Mouse (Mus musculus): Measurements from ENCODE around the gene Ccdc3. TPM values are rescaled to one million over a fixed set of nuclear protein-coding genes. Genes with fewer than 3 reads are reported as not detected.

Ccdc3 gene
- polyA plus RNA-seq, 1 experiment from 2014 or later, result 2.0 TPM

DNA sequence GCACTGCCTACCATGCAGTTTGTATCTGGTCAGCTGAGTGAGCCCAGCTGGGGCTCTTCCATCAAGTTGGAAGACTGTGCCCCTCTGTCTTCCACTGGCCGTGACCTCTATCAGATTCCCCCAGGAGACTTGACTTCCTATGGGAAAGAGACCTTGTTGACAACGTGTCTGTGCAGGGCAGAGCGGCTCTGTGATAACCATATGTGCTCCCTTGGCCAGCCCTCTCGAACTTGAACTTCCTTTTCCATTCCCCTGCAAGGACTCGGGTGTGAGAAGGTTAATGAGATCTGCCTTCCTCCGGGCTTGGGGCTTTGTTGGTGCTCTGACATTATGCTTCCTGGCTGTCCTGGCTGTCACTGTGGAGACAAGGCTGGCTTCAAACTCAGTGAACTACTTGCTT is 12.1 kb upstream of the Ccdc3 start:
- ATAC-seq, result no peak
- Histone ChIP-seq H3K27me3 (no peaks in the 10 kb centered on the region), H3K9ac (no peak overlapping the region), H3K9me3 (replicated peaks) (no peaks in the 10 kb centered on the region), H3K27ac (no peak overlapping the region), H3K4me3 (no peak overlapping the region), H3K4me2 (no peak overlapping the region), H3K36me3 (ENCODE audit: poor library complexity, severe bottlenecking) (no peaks in the 10 kb centered on the region), H3K4me1 (0 out of 2 replicates have a peak, but pooled peaks cover 2% of the 10 kb centered on the region)
- 37% methylated on average over 6 of the region's 6 CpGs for WGBS

DNA sequence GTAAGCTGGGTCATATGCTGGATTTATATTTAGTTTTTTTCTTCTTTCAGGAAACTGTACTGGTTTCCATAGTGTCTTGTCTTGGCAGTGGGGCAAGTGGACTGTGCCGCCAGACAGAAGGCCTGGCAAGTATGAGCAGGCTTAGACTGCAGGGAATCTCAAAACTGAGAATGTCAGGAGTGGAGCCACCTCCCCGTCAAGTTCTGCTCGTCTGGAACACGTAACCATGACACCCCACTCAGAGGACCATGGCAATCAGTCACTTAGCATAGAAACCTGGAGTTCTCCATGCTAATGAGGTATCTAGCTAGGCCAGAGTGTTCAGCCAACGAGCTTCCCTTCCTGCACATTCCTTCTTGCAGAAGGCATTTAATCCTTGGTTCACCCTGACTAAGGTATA is 10.2 kb upstream of the Ccdc3 start:
- 0 out of 2 replicates have a peak, but pooled peaks cover 2% of the 10 kb centered on the region for H3K4me1 ChIP-seq

GRCm38 (mm10) chr2:5129099-5129498 is 8.5 kb upstream of the Ccdc3 start:
- no peaks in the 10 kb centered on the region for H3K27me3 ChIP-seq
- no peak overlapping the region for H3K4me2 ChIP-seq
- no peak overlapping the region for H3K27ac ChIP-seq
- H3K4me1 ChIP-seq, result 0 out of 2 replicates have a peak, but pooled peaks cover 2% of the 10 kb centered on the region
- H3K9me3 ChIP-seq (replicated peaks), result no peaks in the 10 kb centered on the region
- no peaks in the 10 kb centered on the region for H3K36me3 ChIP-seq (ENCODE audit: poor library complexity, severe bottlenecking)
- no peak overlapping the region for H3K4me3 ChIP-seq
- WGBS, result 59% methylated on average over 3 of the region's 3 CpGs
- no peak for ATAC-seq
- H3K9ac ChIP-seq, result no peak overlapping the region

More for the DNA sequence above, 10.2 kb upstream of the Ccdc3 start:
- H3K36me3 ChIP-seq (ENCODE audit: poor library complexity, severe bottlenecking), result no peaks in the 10 kb centered on the region
- no peak for ATAC-seq
- no peak overlapping the region for H3K9ac ChIP-seq
- H3K4me2 ChIP-seq, result no peak overlapping the region
- H3K27me3 ChIP-seq, result no peaks in the 10 kb centered on the region
- H3K9me3 ChIP-seq (replicated peaks), result no peaks in the 10 kb centered on the region
- H3K27ac ChIP-seq, result no peak overlapping the region
- 67% methylated on average over 5 of the region's 5 CpGs for WGBS
- H3K4me3 ChIP-seq, result no peak overlapping the region

- 0 out of 2 replicates have a peak, but pooled peaks cover 2% of the 10 kb centered on the region for H3K4me1 ChIP-seq
- H3K27ac ChIP-seq, result no peak overlapping the region
- 92% methylated on average over 4 of the region's 4 CpGs for WGBS
- H3K4me2 ChIP-seq, result no peak overlapping the region
- H3K36me3 ChIP-seq (ENCODE audit: poor library complexity, severe bottlenecking), result no peaks in the 10 kb centered on the region
- no peaks in the 10 kb centered on the region for H3K9me3 ChIP-seq (replicated peaks)
- no peak overlapping the region for H3K4me3 ChIP-seq
- peaks cover 14% of the 10 kb centered on the region for H3K27me3 ChIP-seq
- ATAC-seq, result no peak
- H3K9ac ChIP-seq, result no peak overlapping the region
Observed at GRCm38 (mm10) chr2:5132046-5132445, 5.5 kb upstream of the Ccdc3 start.

- Histone ChIP-seq H3K4me2 (no peak overlapping the region), H3K9me3 (replicated peaks) (no peaks in the 10 kb centered on the region), H3K27me3 (peaks cover 37% of the 10 kb centered on the region), H3K4me3 (no peak overlapping the region), H3K36me3 (ENCODE audit: poor library complexity, severe bottlenecking) (no peaks in the 10 kb centered on the region), H3K27ac (no peak overlapping the region), H3K9ac (no peak overlapping the region), H3K4me1 (peaks cover 11% of the 10 kb centered on the region)
- no peak for ATAC-seq
- 82% methylated on average over 5 of the region's 5 CpGs for WGBS
Observed at GRCm38 (mm10) chr2:5134959-5135743, 2.4 kb upstream of the Ccdc3 start.

GRCm38 (mm10) chr2:5139961-5140360 is 2.4 kb downstream of the Ccdc3 start:
- H3K9ac ChIP-seq, result no peak overlapping the region
- H3K27me3 ChIP-seq, result peaks cover 45% of the 10 kb centered on the region
- no peak for ATAC-seq
- H3K4me3 ChIP-seq, result no peak overlapping the region
- H3K36me3 ChIP-seq (ENCODE audit: poor library complexity, severe bottlenecking), result no peaks in the 10 kb centered on the region
- no peak overlapping the region for H3K4me2 ChIP-seq
- no peak overlapping the region for H3K27ac ChIP-seq
- H3K9me3 ChIP-seq (replicated peaks), result no peaks in the 10 kb centered on the region
- H3K4me1 ChIP-seq, result peaks cover 11% of the 10 kb centered on the region
- 51% methylated on average over 4 of the region's 4 CpGs for WGBS

GRCm38 (mm10) chr2:5144446-5144845 is 6.9 kb downstream of the Ccdc3 start:
- WGBS, result 64% methylated on average over 6 of the region's 6 CpGs
- no peak overlapping the region for H3K27ac ChIP-seq
- no peak overlapping the region for H3K4me3 ChIP-seq
- ATAC-seq, result no peak
- H3K4me2 ChIP-seq, result no peak overlapping the region
- H3K9ac ChIP-seq, result no peak overlapping the region
- no peaks in the 10 kb centered on the region for H3K36me3 ChIP-seq (ENCODE audit: poor library complexity, severe bottlenecking)
- H3K27me3 ChIP-seq, result peaks cover 9% of the 10 kb centered on the region
- no peaks in the 10 kb centered on the region for H3K9me3 ChIP-seq (replicated peaks)
- H3K4me1 ChIP-seq, result no peaks in the 10 kb centered on the region

DNA sequence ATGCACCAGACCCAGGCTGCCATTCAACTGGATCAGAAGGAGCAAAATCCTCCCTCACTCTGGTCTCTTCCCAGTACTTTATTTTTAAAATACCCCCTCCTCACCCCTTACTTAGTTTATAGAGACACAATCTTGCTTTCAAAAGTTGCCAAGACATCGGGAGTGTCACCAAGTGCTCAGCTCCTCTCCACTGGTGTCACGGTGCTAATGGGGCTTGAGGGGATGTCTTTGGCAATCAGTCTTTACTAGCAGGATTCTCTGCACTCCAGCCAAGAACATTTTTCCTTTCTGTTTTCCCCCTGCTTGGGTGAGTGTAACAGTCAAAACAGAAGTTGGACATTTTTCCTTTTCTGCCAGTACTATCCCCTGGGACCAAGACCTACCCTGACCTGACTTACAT is 10.3 kb downstream of the Ccdc3 start:
- Histone ChIP-seq H3K4me1 (no peaks in the 10 kb centered on the region), H3K27ac (no peak overlapping the region), H3K9ac (no peak overlapping the region), H3K27me3 (no peaks in the 10 kb centered on the region), H3K4me2 (no peak overlapping the region), H3K9me3 (replicated peaks) (no peaks in the 10 kb centered on the region), H3K4me3 (no peak overlapping the region), H3K36me3 (ENCODE audit: poor library complexity, severe bottlenecking) (no peaks in the 10 kb centered on the region)
- 85% methylated on average over 2 of the region's 2 CpGs for WGBS
- no peak for ATAC-seq

GRCm38 (mm10) chr2:5154711-5155110 is 17.1 kb downstream of the Ccdc3 start:
- Histone ChIP-seq H3K4me2 (no peak overlapping the region), H3K4me3 (no peak overlapping the region), H3K9ac (no peak overlapping the region), H3K36me3 (ENCODE audit: poor library complexity, severe bottlenecking) (no peaks in the 10 kb centered on the region), H3K4me1 (no peaks in the 10 kb centered on the region), H3K9me3 (replicated peaks) (no peaks in the 10 kb centered on the region), H3K27ac (no peak overlapping the region), H3K27me3 (no peaks in the 10 kb centered on the region)
- 94% methylated on average over 5 of the region's 5 CpGs for WGBS
- ATAC-seq, result no peak

DNA sequence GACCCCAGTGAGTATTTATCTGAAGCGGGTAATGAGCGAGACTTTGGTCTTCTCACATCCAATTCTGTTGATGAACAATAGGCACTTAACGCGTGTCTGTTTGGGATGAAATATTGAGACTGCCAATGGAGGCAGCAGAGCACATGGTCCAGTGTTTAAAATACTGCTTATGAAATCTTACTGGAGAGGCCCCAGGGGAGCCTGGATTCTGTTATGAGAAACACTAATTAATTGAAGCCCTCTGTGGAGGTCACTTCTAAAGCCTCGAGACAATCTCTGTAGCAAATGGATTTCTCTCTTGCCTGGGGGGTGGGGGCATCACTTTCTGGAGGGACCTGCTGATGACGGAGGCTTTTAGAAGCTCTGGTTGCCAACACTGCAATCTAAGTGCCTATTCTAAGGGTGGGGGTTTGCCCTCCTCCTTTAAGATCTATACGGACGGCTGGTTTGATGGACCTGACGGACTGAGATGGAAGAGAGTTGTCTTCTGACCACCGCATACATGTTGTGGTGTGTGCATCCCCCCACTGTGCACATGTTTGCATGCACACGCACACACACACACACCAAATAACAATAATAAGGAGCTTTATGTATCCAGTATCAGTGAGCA is 22.8 kb downstream of the Ccdc3 start:
- Histone ChIP-seq H3K9ac (no peak overlapping the region), H3K9me3 (replicated peaks) (no peaks in the 10 kb centered on the region), H3K4me2 (no peak overlapping the region), H3K27me3 (no peaks in the 10 kb centered on the region), H3K36me3 (ENCODE audit: poor library complexity, severe bottlenecking) (no peaks in the 10 kb centered on the region), H3K4me3 (no peak overlapping the region), H3K4me1 (no peaks in the 10 kb centered on the region), H3K27ac (no peak overlapping the region)
- ATAC-seq, result no peak
- 76% methylated on average over 11 of the region's 11 CpGs for WGBS

- Histone ChIP-seq H3K27ac (no peak overlapping the region), H3K4me3 (no peak overlapping the region), H3K9ac (no peak overlapping the region), H3K27me3 (no peaks in the 10 kb centered on the region), H3K4me2 (no peak overlapping the region), H3K36me3 (ENCODE audit: poor library complexity, severe bottlenecking) (no peaks in the 10 kb centered on the region), H3K4me1 (no peaks in the 10 kb centered on the region), H3K9me3 (replicated peaks) (no peaks in the 10 kb centered on the region)
- 73% methylated on average over 11 of the region's 11 CpGs for WGBS
- no peak for ATAC-seq
Observed at GRCm38 (mm10) chr2:5161002-5161745, 23.6 kb downstream of the Ccdc3 start.

All from forebrain, embryonic 13.5 days (tissue).